Mouse (Mus musculus): ENCODE results near the gene Klhdc4.

Klhdc4 gene

GRCm38 (mm10) chr8:121850018-121850417, 20.6 kb upstream of the Klhdc4 start:
- peak; percentile 88 for DNase-seq (ENCODE audit: low read depth)

GRCm38 (mm10) chr8:121849303-121849702, 19.9 kb upstream of the Klhdc4 start:
- no peak for DNase-seq (ENCODE audit: low read depth)

- no peak for DNase-seq (ENCODE audit: low read depth)
Observed at GRCm38 (mm10) chr8:121848495-121848894, 19.1 kb upstream of the Klhdc4 start.

GRCm38 (mm10) chr8:121847987-121848386, 18.6 kb upstream of the Klhdc4 start:
- DNase-seq (ENCODE audit: low read depth): no peak

GRCm38 (mm10) chr8:121847261-121847822, 18.0 kb upstream of the Klhdc4 start:
- DNase-seq (ENCODE audit: low read depth): no peak

- DNase-seq (ENCODE audit: low read depth): no peak
Observed at GRCm38 (mm10) chr8:121846815-121847214, 17.4 kb upstream of the Klhdc4 start.

GRCm38 (mm10) chr8:121844765-121845164, 15.4 kb upstream of the Klhdc4 start:
- no peak for DNase-seq (ENCODE audit: low read depth)

GRCm38 (mm10) chr8:121843184-121843733, 13.9 kb upstream of the Klhdc4 start:
- no peak for DNase-seq (ENCODE audit: low read depth)

- no peak for DNase-seq (ENCODE audit: low read depth)
Observed at GRCm38 (mm10) chr8:121842064-121842955, 12.9 kb upstream of the Klhdc4 start.

GRCm38 (mm10) chr8:121841242-121841641, 11.9 kb upstream of the Klhdc4 start:
- DNase-seq (ENCODE audit: low read depth): peak; percentile 52

GRCm38 (mm10) chr8:121832503-121832902, 3.1 kb upstream of the Klhdc4 start:
- DNase-seq (ENCODE audit: low read depth): peak; percentile 92

GRCm38 (mm10) chr8:121832061-121832460, 2.7 kb upstream of the Klhdc4 start:
- no peak for DNase-seq (ENCODE audit: low read depth)

- DNase-seq (ENCODE audit: low read depth): no peak
Observed at GRCm38 (mm10) chr8:121829777-121830362, 501 bp upstream of the Klhdc4 start.

GRCm38 (mm10) chr8:121828376-121829023, 869 bp downstream of the Klhdc4 start:
- no peak for DNase-seq (ENCODE audit: low read depth)

GRCm38 (mm10) chr8:121827726-121828125, 1.6 kb downstream of the Klhdc4 start:
- no peak for DNase-seq (ENCODE audit: low read depth)

GRCm38 (mm10) chr8:121821770-121822169, 7.6 kb downstream of the Klhdc4 start:
- DNase-seq (ENCODE audit: low read depth): no peak

- DNase-seq (ENCODE audit: low read depth): no peak
Observed at GRCm38 (mm10) chr8:121821320-121821719, 8.0 kb downstream of the Klhdc4 start.

- no peak for DNase-seq (ENCODE audit: low read depth)
Observed at GRCm38 (mm10) chr8:121820840-121821239, 8.5 kb downstream of the Klhdc4 start.

GRCm38 (mm10) chr8:121818226-121818625, 11.1 kb downstream of the Klhdc4 start:
- no peak for DNase-seq (ENCODE audit: low read depth)

GRCm38 (mm10) chr8:121811931-121812570, 17.3 kb downstream of the Klhdc4 start:
- no peak for DNase-seq (ENCODE audit: low read depth)

- DNase-seq (ENCODE audit: low read depth): no peak
Observed at GRCm38 (mm10) chr8:121811502-121811901, 17.9 kb downstream of the Klhdc4 start.
